Mouse (Mus musculus): Measurements from ENCODE around the gene Sbf2.

Gene Sbf2

DNA sequence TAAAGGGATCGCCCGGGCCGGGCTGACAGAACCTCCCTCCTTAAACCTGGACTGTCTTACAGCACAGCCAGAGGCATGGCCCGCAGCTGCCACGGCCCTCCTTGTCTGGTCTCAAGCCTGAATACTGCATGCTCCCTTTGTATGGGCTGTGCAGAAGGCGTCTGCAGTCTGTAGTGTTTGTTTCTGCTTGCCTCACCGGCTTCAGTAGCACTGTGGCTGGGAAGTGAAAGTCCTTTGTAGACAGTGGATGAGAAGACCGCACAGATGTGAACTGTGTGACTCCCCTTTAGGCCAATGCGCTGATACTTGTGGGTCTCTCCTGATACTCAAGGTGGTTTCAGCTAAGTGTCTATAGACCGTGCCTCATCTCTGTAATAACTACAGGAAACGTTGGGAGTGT is 331.9 kb downstream of the Sbf2 start:
- DNase-seq (ENCODE audit: low read depth in 2 of 2, low spot score in 2 of 2), result no peak

DNA sequence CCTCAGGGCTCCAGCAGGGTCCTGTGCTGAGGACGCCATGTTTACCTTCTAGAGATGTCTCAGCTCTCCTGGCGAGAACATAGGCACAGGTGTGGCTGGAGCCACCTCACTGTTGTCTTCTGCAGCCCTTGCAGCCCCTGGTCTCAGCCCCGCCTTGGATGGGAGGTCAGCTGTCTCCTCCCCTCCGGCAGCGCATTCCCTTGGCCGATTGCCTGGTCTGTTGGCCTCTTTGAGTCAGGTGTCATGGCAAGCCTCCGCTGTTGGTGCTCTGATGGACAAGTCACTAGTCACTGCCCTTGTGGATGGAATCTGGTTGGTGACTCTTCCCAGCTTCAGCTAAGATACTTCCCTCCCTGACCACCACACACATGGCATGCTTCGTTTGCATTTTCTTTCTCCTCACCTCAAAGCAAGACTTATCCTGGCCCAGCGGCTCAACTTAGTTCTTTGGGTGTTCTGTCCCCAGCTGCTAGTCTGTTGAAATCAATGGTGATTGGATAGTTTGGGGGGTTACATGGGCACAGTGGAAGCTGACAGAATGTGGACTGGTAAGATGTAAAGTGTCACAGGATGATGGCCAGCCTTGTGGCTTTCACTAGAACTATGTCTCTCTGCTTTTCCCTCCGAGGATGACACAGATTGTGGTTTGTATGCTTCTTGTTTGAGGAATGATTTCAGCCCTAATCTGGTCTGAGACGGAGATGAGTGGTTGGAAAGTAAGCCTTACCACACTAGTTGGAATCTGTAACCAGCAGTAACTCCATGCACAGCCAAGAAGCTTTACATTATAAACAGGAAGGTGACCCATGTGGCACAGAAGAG is 333.1 kb downstream of the Sbf2 start:
- no peak for DNase-seq (ENCODE audit: low read depth in 2 of 2, low spot score in 2 of 2)

DNA sequence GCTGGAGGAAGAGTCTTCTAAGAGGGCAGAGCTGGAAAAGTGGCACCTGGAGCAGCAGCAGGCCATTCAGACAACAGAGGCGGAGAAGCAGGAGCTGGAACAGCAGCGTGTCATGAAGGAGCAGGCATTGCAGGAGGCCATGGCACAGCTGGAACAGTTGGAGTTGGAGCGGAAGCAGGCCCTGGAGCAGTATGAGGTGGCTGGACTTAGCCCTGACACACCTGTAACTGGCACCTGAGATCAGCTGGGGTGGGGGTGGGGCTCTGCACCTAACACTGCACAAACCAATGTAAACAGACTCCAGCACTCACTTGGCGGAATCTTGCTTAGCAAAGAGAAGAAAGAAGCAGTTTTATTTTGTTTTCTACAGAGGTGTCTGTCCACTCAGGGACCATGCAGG is 335.5 kb downstream of the Sbf2 start:
- DNase-seq (ENCODE audit: low read depth in 2 of 2, low spot score in 2 of 2), result no peak

DNA sequence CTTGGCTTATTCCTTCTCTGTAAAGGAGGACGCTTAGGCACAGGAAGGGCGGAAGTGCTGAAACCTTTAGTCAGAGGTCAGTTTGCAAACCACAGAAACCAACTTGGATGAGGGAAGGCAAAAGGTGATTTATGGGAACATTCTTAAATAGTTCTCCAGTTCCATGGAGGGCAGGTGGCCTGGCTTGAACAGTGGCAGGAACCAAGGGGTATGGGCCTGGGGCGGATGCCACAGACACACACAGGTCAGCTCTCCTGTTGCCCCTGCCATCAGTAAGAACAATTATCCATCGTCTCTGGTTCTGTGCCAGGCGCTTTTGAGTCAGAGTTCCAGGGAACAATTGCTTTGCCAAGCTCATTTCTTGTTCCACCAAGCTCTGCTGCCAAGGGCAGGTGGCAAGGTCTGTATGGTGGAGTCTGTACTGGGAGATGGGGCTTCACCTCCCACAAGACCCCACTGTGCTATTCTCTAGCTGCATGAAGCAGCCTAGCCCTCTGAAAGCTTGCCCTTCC is 336.9 kb downstream of the Sbf2 start:
- no peak for DNase-seq (ENCODE audit: low read depth in 2 of 2, low spot score in 2 of 2)

DNA sequence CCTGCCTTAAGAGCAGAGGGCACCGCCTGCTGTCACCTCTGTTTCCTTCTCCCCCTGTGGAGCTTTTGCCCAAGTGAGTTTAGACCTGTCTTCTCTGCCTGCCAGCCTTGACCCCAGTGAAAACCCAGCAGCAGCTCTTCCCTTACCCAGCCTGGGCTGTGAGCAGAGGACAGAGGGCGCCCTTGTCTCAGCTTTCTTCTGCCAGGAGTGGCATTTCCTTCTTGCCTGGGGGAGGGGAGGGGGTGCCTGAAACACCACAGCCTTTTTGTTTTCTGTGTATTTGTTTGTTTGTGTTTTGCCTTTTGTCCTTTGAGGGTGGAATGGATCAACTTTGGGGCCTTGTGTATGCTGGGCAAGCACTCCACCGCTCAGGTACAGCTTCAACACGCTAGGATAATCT is 342.3 kb downstream of the Sbf2 start:
- DNase-seq (ENCODE audit: low read depth in 2 of 2, low spot score in 2 of 2), result no peak

DNA sequence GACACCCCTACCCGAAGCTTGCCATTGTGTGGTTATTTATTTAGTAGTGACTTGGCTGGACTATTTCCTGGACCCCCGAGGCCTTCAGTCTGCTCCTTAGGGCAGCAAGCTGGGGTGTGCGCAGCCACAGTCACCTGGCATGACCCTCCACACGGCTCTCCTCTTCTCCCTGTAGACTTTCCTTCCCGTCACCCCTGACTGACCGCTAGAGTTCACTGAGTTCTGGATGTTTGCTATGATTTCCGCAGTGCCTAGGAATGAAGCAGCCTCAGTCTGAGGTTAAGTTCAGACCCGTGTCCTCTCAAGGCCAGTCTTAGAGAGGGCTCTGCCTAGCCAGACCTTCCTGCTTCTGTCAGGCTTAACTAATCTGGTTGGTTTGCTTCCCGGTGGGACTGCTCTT is 342.9 kb downstream of the Sbf2 start:
- DNase-seq (ENCODE audit: low read depth in 2 of 2, low spot score in 2 of 2), result no peak

GRCm38 (mm10) chr7:110270455-110270854 is 344.3 kb downstream of the Sbf2 start:
- DNase-seq (ENCODE audit: low read depth in 2 of 2, low spot score in 2 of 2), result no peak

GRCm38 (mm10) chr7:110269777-110270176 is 344.9 kb downstream of the Sbf2 start:
- no peak for DNase-seq (ENCODE audit: low read depth in 2 of 2, low spot score in 2 of 2)

- no peak for DNase-seq (ENCODE audit: low read depth in 2 of 2, low spot score in 2 of 2)
Measured at GRCm38 (mm10) chr7:110268511-110268910, 346.2 kb downstream of the Sbf2 start.

DNA sequence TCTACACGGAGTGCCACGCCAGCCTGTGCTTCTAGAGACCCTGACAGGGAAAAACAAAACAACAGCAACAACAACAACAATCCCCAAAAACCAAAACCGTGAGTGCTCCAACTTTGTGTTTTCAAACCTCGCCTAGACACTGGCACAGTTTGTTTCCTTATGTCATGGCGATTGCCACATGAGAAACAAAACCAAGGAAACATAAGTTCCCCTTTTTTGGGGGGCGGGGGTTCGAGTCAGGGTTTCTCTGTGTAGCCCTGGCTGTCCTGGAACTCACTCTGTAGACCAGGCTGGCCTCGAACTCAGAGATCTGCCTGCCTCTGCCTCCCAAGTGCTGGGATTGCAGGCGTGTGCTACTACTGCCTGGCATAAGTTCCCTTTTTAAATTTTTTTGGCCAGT is 346.7 kb downstream of the Sbf2 start:
- no peak for DNase-seq (ENCODE audit: low read depth in 2 of 2, low spot score in 2 of 2)

DNA sequence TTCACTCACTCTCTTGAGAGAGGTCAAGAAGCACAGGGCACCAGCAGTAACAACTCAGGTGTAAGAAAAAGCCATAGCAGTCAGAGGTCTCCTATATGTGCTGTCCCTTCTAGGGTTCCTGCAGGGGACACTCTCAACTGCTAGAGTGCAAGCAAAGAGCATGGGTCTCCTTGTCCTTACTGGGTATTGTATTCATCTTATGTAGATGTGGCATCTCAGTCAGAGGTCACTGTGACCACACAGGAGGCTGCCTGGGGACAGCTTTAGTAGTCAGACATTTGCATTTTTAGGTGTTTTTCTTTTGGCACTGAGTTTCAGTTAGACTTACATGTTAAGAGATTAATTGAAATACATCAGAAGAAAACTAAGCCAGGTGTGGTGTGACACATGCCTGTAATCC is 347.7 kb downstream of the Sbf2 start:
- no peak for DNase-seq (ENCODE audit: low read depth in 2 of 2, low spot score in 2 of 2)

- DNase-seq (ENCODE audit: low read depth in 2 of 2, low spot score in 2 of 2), result peak; percentile 78 to 83
Measured at GRCm38 (mm10) chr7:110265796-110266195, 348.9 kb downstream of the Sbf2 start.

- DNase-seq (ENCODE audit: low read depth in 2 of 2, low spot score in 2 of 2), result no peak
Measured at GRCm38 (mm10) chr7:110263474-110263873, 351.2 kb downstream of the Sbf2 start.

DNA sequence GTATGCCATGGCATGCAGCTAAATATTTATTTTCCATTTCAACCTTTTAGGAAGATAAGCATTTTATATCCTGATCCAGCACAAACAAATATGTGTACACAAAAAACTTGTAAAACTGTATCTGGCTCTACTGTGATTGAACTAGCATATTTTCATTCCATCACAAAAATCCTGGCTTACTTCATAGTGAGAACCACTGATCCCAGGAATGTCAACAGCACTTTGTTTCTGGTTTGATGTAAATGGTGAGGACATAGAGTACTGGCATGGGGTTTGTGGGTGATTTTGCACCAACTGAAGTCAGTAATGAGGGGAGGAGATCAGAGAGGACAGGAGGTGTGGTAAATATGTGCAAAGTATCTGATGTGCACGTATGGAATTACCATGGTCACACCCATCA is 352.1 kb downstream of the Sbf2 start:
- DNase-seq (ENCODE audit: low read depth in 2 of 2, low spot score in 2 of 2), result no peak

- no peak for DNase-seq (ENCODE audit: low read depth in 2 of 2, low spot score in 2 of 2)
Measured at GRCm38 (mm10) chr7:110261807-110262206, 352.9 kb downstream of the Sbf2 start.

- DNase-seq (ENCODE audit: low read depth in 2 of 2, low spot score in 2 of 2), result no peak
Measured at GRCm38 (mm10) chr7:110259966-110260711, 354.6 kb downstream of the Sbf2 start.

DNA sequence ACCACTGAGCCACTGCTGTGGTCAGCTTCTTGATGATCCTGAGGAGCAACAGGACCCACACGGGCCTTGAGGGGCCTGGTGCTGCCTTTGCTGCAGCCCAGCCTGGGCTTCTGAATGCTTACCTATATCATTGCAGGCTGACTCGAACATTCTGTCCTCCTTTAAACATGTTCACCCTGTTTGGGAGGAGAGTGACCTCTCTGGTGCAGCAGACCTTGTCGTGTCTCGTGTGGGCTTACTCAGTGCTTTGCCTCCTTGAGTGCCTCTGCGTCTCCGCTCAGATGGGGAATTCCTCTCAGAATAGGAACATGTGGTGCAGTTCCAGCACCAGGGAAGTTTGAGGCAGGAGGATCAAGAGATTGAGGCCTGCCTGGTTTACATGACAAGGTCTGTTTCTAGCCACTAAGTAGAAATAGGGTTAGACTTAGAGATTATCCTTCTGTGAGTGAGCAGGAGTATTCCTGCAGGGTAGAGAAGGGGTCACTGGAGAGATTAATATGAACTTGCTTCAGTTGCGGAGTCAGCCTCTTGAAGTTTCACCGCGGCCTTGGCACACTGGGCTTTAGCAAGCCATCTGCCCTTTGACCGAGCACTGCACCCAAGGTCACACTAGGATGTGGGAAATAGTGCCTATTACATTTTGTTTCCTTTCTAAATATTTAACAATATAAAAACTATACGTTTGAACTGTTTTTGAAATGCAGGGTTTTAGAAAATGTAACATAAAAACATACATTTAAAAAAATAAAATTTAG is 356.3 kb downstream of the Sbf2 start:
- DNase-seq (ENCODE audit: low read depth in 2 of 2, low spot score in 2 of 2), result no peak

Data from CD8-positive naive resting alpha-beta T cell, adult 2 months (primary cell).